Mouse (Mus musculus) myocyte (in vitro differentiated cells): ENCODE data around the gene Micu2. TPM values are rescaled to one million over a fixed set of nuclear protein-coding genes. Genes with fewer than 3 reads are reported as not detected.
A peak's percentile ranks its signal among the peaks of the same experiment; 100 is the strongest.

ENCODE experiments used
- H3K27me3 ChIP-seq: one replicate; pipeline ENCODE4 v1.6.1; 2011; ENCODE audit not compliant: control insufficient read depth, insufficient read depth, insufficient read length
- H3K36me3 ChIP-seq: one replicate; pipeline ENCODE4 v1.6.1; 2011; ENCODE audit not compliant: control insufficient read depth, insufficient read depth
- H3K4me2 ChIP-seq: one replicate; pipeline ENCODE4 v1.6.1; 2011; ENCODE audit warnings: low read depth, control low read depth
- H3K4me3 ChIP-seq: one replicate; pipeline ENCODE4 v1.5.1; 2011; ENCODE audit warnings: mild to moderate bottlenecking, control low read depth, moderate library complexity
- H3K79me2 ChIP-seq: one replicate; pipeline ENCODE4 v1.6.1; 2011; ENCODE audit not compliant: control insufficient read depth, insufficient read depth
- H3ac ChIP-seq: one replicate; pipeline ENCODE4 v1.6.1; 2011; ENCODE audit not compliant: control insufficient read depth, insufficient read length
- CEBPB ChIP-seq: IDR thresholded peaks from 2 replicates; pipeline ENCODE4 v1.6.1; 2011; ENCODE audit warnings: mild to moderate bottlenecking, moderate library complexity; ENCODE audit not compliant: poor library complexity, insufficient read depth, severe bottlenecking
- E2F4 ChIP-seq: IDR thresholded peaks from one replicate; pipeline ENCODE4 v1.6.1; 2011; ENCODE audit warnings: mild to moderate bottlenecking, control low read depth, moderate library complexity; ENCODE audit not compliant: insufficient read depth
- MAX ChIP-seq: IDR thresholded peaks from one replicate; pipeline ENCODE4 v1.6.1; 2011; ENCODE audit warnings: low read depth, mild to moderate bottlenecking, control low read depth
- MYOD1 ChIP-seq, 3 experiments: IDR thresholded peaks; one replicate each; pipeline ENCODE4 v1.6.1; 2011; ENCODE audit warnings: control low read depth in 2 of 3, low read depth in 2 of 3, mild to moderate bottlenecking in 2 of 3, moderate library complexity in 1 of 3; ENCODE audit not compliant: insufficient read length in 2 of 3, control insufficient read depth in 1 of 3
- MYOG ChIP-seq, 3 experiments: IDR thresholded peaks; one replicate each; pipeline ENCODE4 v1.6.1; 2011; ENCODE audit warnings: control low read depth in 2 of 3, low read depth in 2 of 3, mild to moderate bottlenecking in 2 of 3; ENCODE audit not compliant: insufficient read length in 2 of 3, control insufficient read depth in 1 of 3, insufficient read depth in 1 of 3
- POLR2A ChIP-seq: IDR thresholded peaks from one replicate; pipeline ENCODE4 v1.6.1; 2011; ENCODE audit warnings: low read depth, mild to moderate bottlenecking, control low read depth, moderate library complexity; ENCODE audit not compliant: insufficient read length
- POLR2AphosphoS2 ChIP-seq: IDR thresholded peaks from one replicate; pipeline ENCODE4 v1.6.1; 2011; ENCODE audit warnings: low read depth, control low read depth; ENCODE audit not compliant: insufficient read length
- REST ChIP-seq: IDR thresholded peaks from one replicate; pipeline ENCODE4 v1.6.1; 2011; ENCODE audit warnings: mild to moderate bottlenecking, control low read depth, moderate library complexity; ENCODE audit not compliant: insufficient read depth, insufficient read length
- SRF ChIP-seq: IDR thresholded peaks from one replicate; pipeline ENCODE4 v1.6.1; 2011; ENCODE audit warnings: low read depth; ENCODE audit not compliant: control insufficient read depth, insufficient read length
- TCF12 ChIP-seq: IDR thresholded peaks from one replicate; pipeline ENCODE4 v1.6.1; 2011; ENCODE audit warnings: mild to moderate bottlenecking, control low read depth; ENCODE audit not compliant: poor library complexity, insufficient read depth, severe bottlenecking
- TCF3 ChIP-seq: IDR thresholded peaks from one replicate; pipeline ENCODE4 v1.6.1; 2011; ENCODE audit warnings: low read depth, control low read depth; ENCODE audit not compliant: insufficient read length
- USF1 ChIP-seq: IDR thresholded peaks from one replicate; pipeline ENCODE4 v1.6.1; 2011; ENCODE audit warnings: low read depth, mild to moderate bottlenecking, control low read depth, moderate library complexity
- polyA plus RNA-seq: library from polyadenylated mRNA; unstranded; fragments of >200 nt; fragmentation: generic; extraction: Trizol; gene quantifications from one replicate; pipeline ENCODE4 v1.2.1, GENCODE M21; 2012; ENCODE audit warnings: missing spikeins

The Micu2 gene
- polyA plus RNA-seq, 1 experiment, result 48.2 TPM

- H3ac ChIP-seq, result no peak overlapping the region
- TF ChIP-seq SRF, result no peak
- no peak for TF ChIP-seq MAX
- TF ChIP-seq USF1, result no peak
- TF ChIP-seq TCF12, result no peak
- TF ChIP-seq POLR2A, result no peak
- TF ChIP-seq TCF3, result no peak
- no peak for TF ChIP-seq REST
- TF ChIP-seq MYOD1 (IDR thresholded peaks at IDR 0.05; ENCODE audit: control insufficient read depth in 1 of 3, insufficient read length in 2 of 3, low read depth in 2 of 3), result no peak
- H3K36me3 ChIP-seq, result peaks cover 5% of the 10 kb centered on the region
- H3K4me3 ChIP-seq, result no peak overlapping the region
- H3K4me2 ChIP-seq, result no peak overlapping the region
- no peaks in the 10 kb centered on the region for H3K79me2 ChIP-seq
- H3K27me3 ChIP-seq, result no peaks in the 10 kb centered on the region
Observed at GRCm38 (mm10) chr14:57911316-57911715, 87.7 kb downstream of the Micu2 start.

DNA sequence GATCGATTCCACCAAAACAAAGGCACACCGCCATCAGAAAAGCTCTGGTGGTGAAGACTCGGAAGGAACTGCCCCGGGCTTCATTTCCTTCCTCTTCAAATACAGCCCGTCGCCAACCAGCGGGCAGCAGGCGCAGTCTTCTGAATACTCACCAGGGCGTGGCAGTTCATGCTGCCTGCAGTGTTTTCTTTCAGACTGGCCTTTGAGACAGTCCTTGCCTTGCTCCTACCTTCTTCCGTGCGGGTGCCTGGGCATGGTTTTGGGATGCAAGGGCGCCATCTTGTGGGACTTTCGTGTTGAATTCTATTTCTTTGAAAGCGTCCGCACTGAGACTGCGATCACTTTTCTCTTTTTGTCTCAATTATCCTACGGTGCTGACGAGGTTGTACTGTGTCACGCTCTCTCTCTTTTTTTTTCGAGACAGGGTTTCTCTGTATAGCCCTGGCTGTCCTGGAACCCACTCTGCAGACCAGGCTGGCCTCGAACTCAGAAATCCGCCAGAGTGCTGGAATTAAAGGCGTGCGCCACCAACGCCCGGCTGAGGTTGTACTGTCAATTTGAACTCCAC is 88.5 kb downstream of the Micu2 start:
- no peak overlapping the region for H3ac ChIP-seq
- peak overlapping the region; percentile 62 for H3K4me2 ChIP-seq
- no peak overlapping the region for H3K4me3 ChIP-seq
- TF ChIP-seq MYOD1 (IDR thresholded peaks at IDR 0.05; ENCODE audit: control insufficient read depth in 1 of 3, insufficient read length in 2 of 3, low read depth in 2 of 3), result no peak
- no peak for TF ChIP-seq MAX
- TF ChIP-seq CEBPB, result no peak
- TF ChIP-seq POLR2AphosphoS2, result no peak
- no peak for TF ChIP-seq USF1
- TF ChIP-seq E2F4, result no peak
- TF ChIP-seq SRF, result no peak
- TF ChIP-seq MYOG (IDR thresholded peaks at IDR 0.05; ENCODE audit: control insufficient read depth in 1 of 3, insufficient read depth in 1 of 3, insufficient read length in 2 of 3, low read depth in 2 of 3), result no peak
- TF ChIP-seq POLR2A, result no peak
- TF ChIP-seq REST, result no peak
- TF ChIP-seq TCF12, result no peak
- TF ChIP-seq TCF3, result no peak
- H3K79me2 ChIP-seq, result no peaks in the 10 kb centered on the region
- peaks cover 3% of the 10 kb centered on the region for H3K36me3 ChIP-seq
- no peaks in the 10 kb centered on the region for H3K27me3 ChIP-seq

DNA sequence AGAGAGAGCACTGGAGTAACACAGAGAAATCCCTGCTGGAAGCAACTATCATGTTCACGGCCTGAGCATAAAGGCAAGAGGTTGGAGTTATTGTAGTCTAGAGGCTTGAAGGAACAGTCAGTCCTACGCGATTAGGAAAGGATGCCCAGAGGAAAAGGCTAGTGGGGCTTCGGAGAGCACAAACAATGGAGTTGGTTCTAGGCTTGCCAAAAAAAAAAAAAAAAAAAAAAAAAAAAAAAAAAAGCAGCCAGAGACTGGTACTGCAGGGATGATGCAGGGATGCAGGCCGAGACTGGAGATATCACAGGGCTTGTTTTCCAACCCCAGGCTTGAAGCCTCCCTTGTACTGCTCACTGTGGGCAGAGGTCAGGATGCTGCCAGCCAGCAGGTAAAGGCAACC is 89.8 kb downstream of the Micu2 start:
- no peaks in the 10 kb centered on the region for H3K27me3 ChIP-seq
- no peaks in the 10 kb centered on the region for H3K36me3 ChIP-seq
- H3K4me2 ChIP-seq, result no peak overlapping the region
- no peaks in the 10 kb centered on the region for H3K79me2 ChIP-seq
- H3ac ChIP-seq, result no peak overlapping the region
- no peak for TF ChIP-seq CEBPB
- TF ChIP-seq USF1, result no peak
- no peak for TF ChIP-seq POLR2AphosphoS2
- TF ChIP-seq MYOG (IDR thresholded peaks at IDR 0.05; ENCODE audit: control insufficient read depth in 1 of 3, insufficient read depth in 1 of 3, insufficient read length in 2 of 3, low read depth in 2 of 3), result no peak
- no peak for TF ChIP-seq POLR2A
- TF ChIP-seq SRF, result no peak
- TF ChIP-seq TCF3, result no peak
- TF ChIP-seq REST, result no peak
- no peak overlapping the region for H3K4me3 ChIP-seq

GRCm38 (mm10) chr14:57908431-57908830 is 90.6 kb downstream of the Micu2 start:
- no peaks in the 10 kb centered on the region for H3K27me3 ChIP-seq
- no peak overlapping the region for H3ac ChIP-seq
- H3K4me2 ChIP-seq, result no peak overlapping the region
- no peaks in the 10 kb centered on the region for H3K79me2 ChIP-seq
- no peak overlapping the region for H3K4me3 ChIP-seq
- H3K36me3 ChIP-seq, result no peaks in the 10 kb centered on the region
- TF ChIP-seq USF1, result no peak
- no peak for TF ChIP-seq MYOG (IDR thresholded peaks at IDR 0.05; ENCODE audit: control insufficient read depth in 1 of 3, insufficient read depth in 1 of 3, insufficient read length in 2 of 3, low read depth in 2 of 3)
- TF ChIP-seq SRF, result no peak
- TF ChIP-seq POLR2AphosphoS2, result no peak
- no peak for TF ChIP-seq REST
- TF ChIP-seq CEBPB, result no peak
- no peak for TF ChIP-seq MAX
- TF ChIP-seq POLR2A, result no peak
- TF ChIP-seq TCF3, result no peak
- TF ChIP-seq E2F4, result no peak
- TF ChIP-seq MYOD1 (IDR thresholded peaks at IDR 0.05; ENCODE audit: control insufficient read depth in 1 of 3, insufficient read length in 2 of 3, low read depth in 2 of 3), result no peak
- no peak for TF ChIP-seq TCF12
